Mouse (Mus musculus) layer of hippocampus, postnatal 10 days (tissue): ENCODE data around the gene Robo3. TPM values are rescaled to one million over a fixed set of nuclear protein-coding genes. Genes with fewer than 3 reads are reported as not detected.

Experiments used
- DNase-seq, 2 experiments: peaks; one replicate each; pipeline ENCODE4 v3.0.0; 2021; ENCODE audit warnings: low spot score in 2 of 2
- total RNA-seq, 2 experiments: library from RNA; stranded (reverse); gene quantifications; 2 replicates each; pipeline ENCODE4 v1.2.3; 2021

Robo3 gene
- total RNA-seq, 2 experiments from 2014 or later, result 14.9 to 22.8 TPM

- DNase-seq, result no peak
These were observed 57.3 kb downstream of the Robo3 start for GRCm38 (mm10) chr9:37375718-37376117.

- DNase-seq, result no peak
These were observed 61.7 kb downstream of the Robo3 start for GRCm38 (mm10) chr9:37371232-37371801.

GRCm38 (mm10) chr9:37368860-37369259 is 64.2 kb downstream of the Robo3 start:
- no peak for DNase-seq

- DNase-seq, result no peak
These were observed 64.8 kb downstream of the Robo3 start for GRCm38 (mm10) chr9:37368081-37368830.

- DNase-seq, result peak; percentile 53 to 61
These were observed 65.6 kb downstream of the Robo3 start, which contains the start of gene Hepacam for GRCm38 (mm10) chr9:37367301-37368080. Gene Hepacam, plus strand, starts transcription at chr9:37367351.

GRCm38 (mm10) chr9:37365706-37366105 is 67.3 kb downstream of the Robo3 start:
- no peak for DNase-seq

Other genes with a start within 250 kb of the Robo3 start
- 10 to 100 TPM in 1 of 2 experiments, 1 to 10 TPM in 1; 8.9 to 11.5 TPM for gene Tmem218, start 225.0 kb downstream of the Robo3 start, total RNA-seq
- gene Slc37a2, start 177.5 kb downstream of the Robo3 start, total RNA-seq, result 1 to 10 TPM; 1.2 to 2.0 TPM
- gene Ccdc15, start 84.8 kb downstream of the Robo3 start, total RNA-seq, result 1 to 10 TPM; 3.1 to 4.0 TPM
- gene Hepacam, start 65.9 kb downstream of the Robo3 start, total RNA-seq, result 10 to 100 TPM; 66.7 to 72.3 TPM
- gene Robo4, start 31.3 kb downstream of the Robo3 start, total RNA-seq, result 1 to 10 TPM; 6.9 to 8.3 TPM
- gene Msantd2, start 56.1 kb upstream of the Robo3 start, total RNA-seq, result 10 to 100 TPM; 24.5 to 29.1 TPM
- 10 to 100 TPM; 30.3 to 31.5 TPM for gene Esam, start 94.8 kb upstream of the Robo3 start, total RNA-seq
- 1 to 10 TPM; 2.4 to 4.8 TPM for gene Vsig2, start 106.0 kb upstream of the Robo3 start, total RNA-seq
- gene Nrgn, start 119.7 kb upstream of the Robo3 start, total RNA-seq, result 1,000 to 10,000 TPM; 1,430 to 1,457 TPM
- gene Siae, start 122.5 kb upstream of the Robo3 start, total RNA-seq, result 10 to 100 TPM; 10.9 to 12.0 TPM
- gene Spa17, start 180.5 kb upstream of the Robo3 start, total RNA-seq, result 1 to 10 TPM; 2.2 TPM
- 10 to 100 TPM; 53.4 to 55.6 TPM for gene Tbrg1, start 224.1 kb upstream of the Robo3 start, total RNA-seq
- not detected for gene Panx3, start 236.0 kb upstream of the Robo3 start, total RNA-seq